Mouse (Mus musculus) 416B (cell line): ENCODE results near the gene Lsamp.

Source experiments
- DNase-seq: peaks from one replicate; pipeline ENCODE4 v3.0.0; 2011; ENCODE audit warnings: low read depth

The Lsamp gene

GRCm38 (mm10) chr16:41777586-41777985, 1793.4 kb downstream of the Lsamp start:
- DNase-seq: no peak

- no peak for DNase-seq
Observed at GRCm38 (mm10) chr16:41785600-41785999, 1801.4 kb downstream of the Lsamp start.

- DNase-seq: no peak
Observed at GRCm38 (mm10) chr16:41786704-41787103, 1802.5 kb downstream of the Lsamp start.

GRCm38 (mm10) chr16:41787146-41787545, 1803.0 kb downstream of the Lsamp start:
- DNase-seq: no peak

GRCm38 (mm10) chr16:41790016-41790415, 1805.9 kb downstream of the Lsamp start:
- DNase-seq: no peak

- no peak for DNase-seq
Observed at GRCm38 (mm10) chr16:41820369-41820768, 1836.2 kb downstream of the Lsamp start.

GRCm38 (mm10) chr16:41826899-41827604, 1842.9 kb downstream of the Lsamp start:
- no peak for DNase-seq

GRCm38 (mm10) chr16:41827605-41827948, 1843.4 kb downstream of the Lsamp start:
- DNase-seq: no peak

GRCm38 (mm10) chr16:41834637-41835036, 1850.5 kb downstream of the Lsamp start:
- no peak for DNase-seq

GRCm38 (mm10) chr16:41835745-41836144, 1851.6 kb downstream of the Lsamp start:
- DNase-seq: peak; percentile 12

GRCm38 (mm10) chr16:41839751-41840404, 1855.7 kb downstream of the Lsamp start:
- DNase-seq: no peak

GRCm38 (mm10) chr16:41846903-41847302, 1862.7 kb downstream of the Lsamp start:
- no peak for DNase-seq

GRCm38 (mm10) chr16:41871917-41872593, 1887.9 kb downstream of the Lsamp start:
- no peak for DNase-seq

GRCm38 (mm10) chr16:41888546-41889165, 1904.5 kb downstream of the Lsamp start:
- no peak for DNase-seq

GRCm38 (mm10) chr16:41900783-41901182, 1916.6 kb downstream of the Lsamp start:
- DNase-seq: no peak

- DNase-seq: no peak
Observed at GRCm38 (mm10) chr16:41903654-41904053, 1919.5 kb downstream of the Lsamp start.

GRCm38 (mm10) chr16:41912584-41913193, 1928.5 kb downstream of the Lsamp start:
- DNase-seq: no peak

GRCm38 (mm10) chr16:41913346-41913745, 1929.2 kb downstream of the Lsamp start:
- no peak for DNase-seq

- no peak for DNase-seq
Observed at GRCm38 (mm10) chr16:41916342-41916741, 1932.2 kb downstream of the Lsamp start.

- DNase-seq: no peak
Observed at GRCm38 (mm10) chr16:41917057-41917821, 1933.1 kb downstream of the Lsamp start.

GRCm38 (mm10) chr16:41929546-41929945, 1945.4 kb downstream of the Lsamp start:
- no peak for DNase-seq

GRCm38 (mm10) chr16:41935701-41936100, 1951.5 kb downstream of the Lsamp start:
- DNase-seq: no peak
